Mouse (Mus musculus) lung, adult 10 weeks (tissue): ENCODE data around the gene Dcp1a. TPM values are rescaled to one million over a fixed set of nuclear protein-coding genes. Genes with fewer than 3 reads are reported as not detected.

Experiments used
- polyA plus RNA-seq: library from polyadenylated mRNA; stranded (reverse); fragments of 350-450 nt; fragmentation: Illumina TruSeq; extraction: RNeasy Lipid Tissue Mini Kit (QIAGEN cat#74804); gene quantifications from one replicate; pipeline ENCODE4 v1.2.3, GENCODE M21; 2014; ENCODE audit warnings: low read depth, low replicate concordance; ENCODE audit not compliant: insufficient read depth

Dcp1a gene
- polyA plus RNA-seq, result 6.4 TPM

DNA sequence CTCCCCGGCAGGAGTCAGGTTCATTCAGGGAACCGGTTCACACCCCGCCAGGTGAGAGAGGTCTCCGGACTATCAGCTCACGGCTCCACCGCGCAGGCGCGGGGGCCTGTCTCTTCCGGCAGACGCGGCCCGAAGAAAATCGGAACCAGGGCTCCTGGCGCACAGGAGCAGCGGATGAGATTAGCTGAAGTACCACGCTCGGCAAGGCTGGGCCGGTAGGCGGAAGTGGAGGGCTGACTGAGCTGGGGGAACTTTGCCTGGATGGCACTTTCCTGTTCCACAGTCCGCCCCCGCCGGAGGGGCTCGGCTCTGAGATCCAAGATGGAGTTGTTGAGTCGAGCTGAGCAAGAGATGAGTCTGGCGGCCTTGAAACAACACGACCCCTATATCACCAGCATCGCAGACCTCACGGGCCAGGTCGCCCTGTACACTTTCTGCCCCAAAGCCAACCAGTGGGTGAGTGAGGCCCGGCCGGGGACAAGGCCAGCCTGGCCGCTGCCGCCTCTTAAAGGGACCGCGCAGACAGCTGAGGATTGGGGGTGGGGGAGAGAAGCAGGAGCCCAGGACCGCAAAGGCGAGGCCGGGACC, at the start of gene Dcp1a:
Dcp1a (plus strand) TSS at position 175 of the 588 bp plus-strand sequence.

DNA sequence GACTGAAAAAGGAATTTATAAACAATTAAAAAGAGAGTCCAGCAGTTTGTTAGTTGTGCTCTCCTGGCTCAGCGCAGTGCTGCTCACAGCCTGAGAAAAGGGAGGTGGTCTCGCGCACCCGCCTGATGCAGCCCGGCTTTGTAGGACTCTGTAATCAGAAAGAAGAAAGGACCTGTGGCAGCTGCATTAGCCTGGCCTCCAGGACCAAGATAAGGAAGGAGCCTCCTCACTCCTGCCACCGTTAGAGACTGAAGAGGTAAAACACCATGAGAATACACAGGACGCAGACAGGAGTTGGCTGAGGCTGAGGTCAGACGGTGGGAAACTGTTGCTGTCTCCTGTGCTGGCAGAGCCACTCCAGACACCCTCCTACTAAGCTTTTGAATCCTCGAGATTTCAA, 12.0 kb downstream of the Dcp1a start, which contains the start of gene Cacna1d:
Cacna1d (minus strand) TSS at position 114 of the 400 bp plus-strand sequence.

DNA sequence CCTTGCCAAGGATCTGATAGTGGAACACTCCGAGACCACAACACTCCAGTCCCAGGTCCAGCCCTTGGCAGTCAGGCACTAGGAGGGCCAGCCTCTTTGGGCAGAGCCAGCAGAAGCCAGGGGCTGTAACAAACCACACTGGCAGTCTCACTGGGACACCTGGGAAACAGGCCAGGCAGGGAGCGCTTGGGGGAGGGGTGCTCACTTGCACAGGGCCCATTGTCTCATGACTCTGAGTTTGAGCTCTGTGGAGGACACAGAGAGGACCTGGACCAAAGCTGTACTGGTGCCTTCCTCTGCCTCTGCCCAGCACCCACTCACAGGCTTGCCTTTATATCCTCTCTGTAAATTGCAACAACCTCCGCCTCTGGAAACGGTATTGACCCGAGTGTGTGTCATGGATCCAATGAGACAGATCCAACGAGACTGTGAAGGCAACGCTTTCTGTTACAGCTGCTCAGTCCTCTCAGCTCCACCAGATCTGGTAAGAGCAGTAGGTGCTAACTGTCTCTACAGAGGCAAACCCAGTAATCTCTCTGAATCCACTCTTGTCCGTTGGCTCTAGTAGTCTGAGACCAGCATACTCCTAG, 68.9 kb downstream of the Dcp1a start, which contains the start of gene Tkt:
Tkt (plus strand) TSS at position 229 of the 590 bp plus-strand sequence.

Other genes starting within 250 kb of the Dcp1a start
- gene Cacna1d, start 11.9 kb downstream of the Dcp1a start, polyA plus RNA-seq, result 7.0 TPM
- 158 TPM for gene Tkt, start 68.8 kb downstream of the Dcp1a start, polyA plus RNA-seq
- 50.1 TPM for gene Prkcd, start 146.7 kb downstream of the Dcp1a start, polyA plus RNA-seq
- 8.4 TPM for gene Rft1, start 174.8 kb downstream of the Dcp1a start, polyA plus RNA-seq
- gene Sfmbt1, start 235.3 kb downstream of the Dcp1a start, polyA plus RNA-seq, result 2.6 TPM